Mouse (Mus musculus): ENCODE data around the gene Rab13. TPM values are rescaled to one million over a fixed set of nuclear protein-coding genes. Genes with fewer than 3 reads are reported as not detected.

Rab13 gene
- polyA plus RNA-seq, 1 experiment from 2014 or later = 28.4 TPM

DNA sequence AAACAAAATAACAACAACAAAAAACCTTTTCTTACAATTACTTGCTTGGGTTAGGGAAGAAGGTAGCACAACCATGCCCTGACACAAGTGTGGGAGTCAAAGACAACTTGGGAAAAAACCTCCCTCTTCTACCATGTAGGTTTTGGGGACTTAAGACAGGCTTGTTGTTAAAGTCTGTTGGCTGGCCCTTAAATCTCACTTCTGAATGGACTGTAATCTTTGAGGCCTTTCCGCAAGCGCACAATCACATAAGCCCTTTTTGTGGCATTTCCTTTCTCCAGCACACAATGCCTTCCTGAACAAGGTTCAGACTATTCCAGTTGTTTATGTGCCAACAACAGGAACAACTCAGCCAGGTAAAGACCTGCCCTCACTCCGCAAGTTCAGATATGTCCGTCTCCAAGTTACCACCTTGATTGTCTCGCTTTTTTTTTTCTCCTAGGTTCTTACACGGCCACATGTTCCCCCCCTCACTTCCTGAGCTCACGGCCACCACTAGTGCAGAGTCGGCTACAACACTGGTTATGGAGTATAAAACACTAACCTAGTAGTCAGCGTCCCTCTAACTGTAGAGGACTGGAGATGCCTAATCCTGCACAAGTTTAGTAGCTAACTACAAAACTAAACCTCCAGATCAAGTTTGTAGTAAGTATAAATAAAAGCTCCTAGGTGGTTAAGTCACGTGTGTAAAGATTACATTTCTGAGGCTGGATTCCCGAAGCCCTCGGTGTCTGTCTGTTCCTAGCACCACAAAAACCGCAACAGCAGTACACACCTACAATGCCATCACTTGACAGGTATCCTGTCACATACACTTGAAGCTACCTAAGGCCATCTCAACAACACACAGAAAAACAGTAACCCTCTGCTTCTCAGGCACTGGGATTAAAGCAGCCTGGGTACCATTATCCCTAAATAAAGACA is 1.8 kb upstream of the Rab13 start:
- WGBS = 84% methylated on average over 13 of the region's 13 CpGs
- Histone ChIP-seq H3K36me3 (ENCODE audit: poor library complexity, severe bottlenecking) (peaks cover 46% of the 10 kb centered on the region), H3K9ac (no peak overlapping the region)

DNA sequence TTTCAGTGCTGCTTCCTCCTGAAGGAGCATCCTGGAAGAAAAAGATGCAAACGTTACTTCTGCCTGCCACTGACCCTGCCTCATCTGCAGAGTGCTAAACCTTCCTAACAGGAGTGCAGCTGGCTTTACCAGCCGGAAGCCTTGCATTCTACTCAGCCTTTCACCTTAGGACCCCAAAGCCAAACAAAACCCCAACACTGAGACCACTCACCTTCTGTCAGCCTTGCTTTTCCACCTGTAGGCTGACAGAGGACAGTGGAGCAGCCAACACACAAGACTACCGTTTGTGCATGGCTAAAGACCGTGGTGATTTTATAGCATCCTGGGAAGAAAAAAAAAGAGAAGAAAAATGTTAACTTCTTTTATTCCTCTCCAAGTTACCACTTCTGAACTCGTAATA is 772 bp upstream of the Rab13 start:
- peaks cover 42% of the 10 kb centered on the region for H3K36me3 ChIP-seq (ENCODE audit: poor library complexity, severe bottlenecking)
- H3K4me3 ChIP-seq = peak overlapping the region; percentile 95
- H3K4me1 ChIP-seq = peaks cover 25% of the 10 kb centered on the region
- no peak overlapping the region for H3K27ac ChIP-seq
- H3K9ac ChIP-seq = peak overlapping the region; percentile 87
- peak overlapping the region; percentile 94 for H3K4me2 ChIP-seq
- H3K9me3 ChIP-seq (replicated peaks) = no peaks in the 10 kb centered on the region
- no peak for ATAC-seq
- H3K27me3 ChIP-seq = no peaks in the 10 kb centered on the region
- 15% methylated on average over 5 of the region's 5 CpGs for WGBS

More for the DNA sequence above, 1.8 kb upstream of the Rab13 start:
- peak overlapping the region; percentile 94 for H3K4me2 ChIP-seq
- no peak for ATAC-seq
- H3K9me3 ChIP-seq (replicated peaks) = no peaks in the 10 kb centered on the region
- H3K27ac ChIP-seq = no peak overlapping the region
- H3K4me3 ChIP-seq = peak overlapping the region; percentile 95
- H3K4me1 ChIP-seq = peaks cover 25% of the 10 kb centered on the region
- no peaks in the 10 kb centered on the region for H3K27me3 ChIP-seq

DNA sequence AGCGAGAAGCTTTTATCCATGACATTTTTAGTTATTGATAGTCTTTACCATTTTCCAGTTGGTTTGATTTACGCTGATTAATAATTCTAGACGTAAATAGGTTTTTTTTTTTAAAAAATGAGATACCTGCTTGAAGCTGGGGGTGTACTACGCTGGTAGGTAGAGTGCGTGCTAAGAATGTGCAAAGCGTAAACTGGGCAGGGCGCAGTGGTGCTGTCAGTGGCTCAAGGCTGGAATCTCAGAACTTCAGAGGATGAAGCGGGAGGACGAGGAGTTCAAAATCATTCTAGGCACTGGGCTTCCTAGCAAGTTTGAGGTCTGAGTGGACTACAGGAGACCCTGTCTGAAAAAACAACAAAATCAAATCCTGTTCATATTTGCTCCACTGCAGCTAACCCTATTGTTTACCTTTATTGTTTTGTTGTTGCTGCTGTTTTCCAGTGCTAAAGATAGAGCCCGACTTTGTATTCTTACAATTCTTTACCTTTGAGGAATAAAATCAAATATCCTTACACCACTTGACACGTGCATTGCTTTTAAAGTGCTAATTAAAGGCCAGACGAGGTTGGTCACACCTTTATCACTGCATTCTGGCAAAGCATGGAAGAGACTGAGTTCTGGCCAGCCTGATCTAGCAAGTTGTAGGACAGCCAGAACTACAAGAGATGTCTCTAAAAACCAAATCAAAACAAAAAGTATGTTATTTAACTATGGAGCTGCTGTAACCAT is 625 bp downstream of the Rab13 start:
- WGBS = 14% methylated on average over 12 of the region's 12 CpGs
- H3K4me3 ChIP-seq = peak overlapping the region; percentile 95
- H3K27me3 ChIP-seq = no peaks in the 10 kb centered on the region
- H3K36me3 ChIP-seq (ENCODE audit: poor library complexity, severe bottlenecking) = peaks cover 28% of the 10 kb centered on the region
- H3K4me1 ChIP-seq = peaks cover 25% of the 10 kb centered on the region
- H3K4me2 ChIP-seq = peak overlapping the region; percentile 94
- peak; percentile 56 for ATAC-seq
- no peaks in the 10 kb centered on the region for H3K9me3 ChIP-seq (replicated peaks)
- peak overlapping the region; percentile 49 for H3K27ac ChIP-seq
- peak overlapping the region; percentile 87 for H3K9ac ChIP-seq

DNA sequence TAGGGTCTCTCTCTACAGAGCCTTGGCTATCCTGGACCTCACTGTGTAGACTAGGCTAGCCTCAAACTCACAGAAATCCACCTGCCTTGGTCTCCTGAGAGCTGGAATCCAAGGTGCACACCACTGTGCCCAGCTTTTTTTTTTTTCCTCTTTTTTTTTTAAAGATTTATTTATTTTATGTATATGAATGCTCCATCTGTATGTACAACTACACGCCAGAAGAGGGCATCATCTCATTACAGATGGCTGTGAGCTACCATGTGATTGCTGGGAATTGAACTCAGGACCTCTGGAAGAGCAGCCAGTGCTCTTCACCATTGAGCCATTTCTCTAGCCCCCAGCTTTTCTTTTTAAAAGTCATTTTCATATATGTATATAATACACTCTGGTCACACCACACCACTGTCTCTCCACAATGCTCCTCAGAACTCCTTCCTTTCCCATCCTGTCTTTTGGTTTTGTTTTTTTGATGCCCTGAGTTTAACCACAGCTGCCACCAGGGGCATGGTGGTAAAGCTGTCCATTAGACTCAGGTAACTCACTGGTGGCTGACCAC is 2.4 kb downstream of the Rab13 start:
- no peak for ATAC-seq
- no peaks in the 10 kb centered on the region for H3K9me3 ChIP-seq (replicated peaks)
- H3K36me3 ChIP-seq (ENCODE audit: poor library complexity, severe bottlenecking) = peaks cover 12% of the 10 kb centered on the region
- H3K27me3 ChIP-seq = no peaks in the 10 kb centered on the region
- H3K4me1 ChIP-seq = peaks cover 33% of the 10 kb centered on the region
- no peak overlapping the region for H3K4me2 ChIP-seq
- WGBS = 52% methylated on average over 1 of the region's 1 CpGs
- no peak overlapping the region for H3K27ac ChIP-seq
- no peak overlapping the region for H3K9ac ChIP-seq
- H3K4me3 ChIP-seq = no peak overlapping the region

DNA sequence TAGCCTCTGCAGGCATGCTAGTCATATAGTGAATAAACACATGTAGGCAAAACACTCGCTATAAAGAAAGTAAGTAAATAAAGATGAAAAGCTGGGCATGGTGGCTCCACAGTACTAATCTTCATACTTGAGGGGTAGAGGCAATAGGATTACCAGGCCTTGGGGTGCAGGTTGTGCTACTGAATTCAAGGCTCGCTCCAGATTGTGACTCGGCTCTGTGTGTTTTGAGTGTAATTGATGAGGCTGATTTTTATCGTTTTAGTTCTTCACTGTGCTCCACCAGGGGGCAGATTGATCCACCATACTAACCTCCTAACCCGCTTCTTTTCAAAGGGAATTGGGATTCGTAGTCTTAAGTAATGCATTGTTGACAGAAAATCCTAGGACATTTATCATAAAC is 6.6 kb downstream of the Rab13 start:
- H3K9me3 ChIP-seq (replicated peaks) = no peaks in the 10 kb centered on the region
- WGBS = 10% methylated on average over 6 of the region's 6 CpGs
- peak overlapping the region; percentile 44 for H3K4me3 ChIP-seq
- peak overlapping the region; percentile 70; the same call in 1 of the 2 replicates for H3K27ac ChIP-seq
- H3K4me1 ChIP-seq = peaks cover 13% of the 10 kb centered on the region
- H3K4me2 ChIP-seq = peak overlapping the region; percentile 84
- peak; percentile 63 for ATAC-seq
- H3K27me3 ChIP-seq = no peaks in the 10 kb centered on the region
- H3K9ac ChIP-seq = peak overlapping the region; percentile 65; the same call in 1 of the 2 replicates
- H3K36me3 ChIP-seq (ENCODE audit: poor library complexity, severe bottlenecking) = peaks cover 8% of the 10 kb centered on the region; the same call in 1 of the 2 replicates

DNA sequence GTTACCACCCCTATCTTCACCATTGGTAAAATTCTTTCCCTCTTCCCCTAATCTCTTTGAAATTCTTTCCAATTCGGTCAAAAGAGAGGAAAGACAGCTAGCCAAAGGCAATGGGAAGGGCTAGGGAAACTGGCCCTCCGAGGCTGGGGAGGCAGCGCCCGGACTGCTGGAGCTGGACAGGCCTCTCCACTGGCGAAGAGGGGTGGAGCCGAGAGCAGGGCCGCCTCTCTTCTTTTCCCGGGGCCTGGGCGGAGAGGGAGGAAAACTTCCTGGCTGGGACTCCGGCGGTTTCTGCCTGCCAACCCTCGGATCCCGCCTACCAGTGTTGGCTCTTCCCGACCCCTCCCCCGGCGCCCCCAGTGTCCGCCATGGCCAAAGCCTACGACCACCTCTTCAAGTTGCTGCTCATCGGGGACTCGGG is 7.0 kb downstream of the Rab13 start:
- Histone ChIP-seq H3K27ac (peak overlapping the region; percentile 70), H3K36me3 (ENCODE audit: poor library complexity, severe bottlenecking) (peaks cover 11% of the 10 kb centered on the region; the same call in 1 of the 2 replicates), H3K4me2 (peak overlapping the region; percentile 84), H3K27me3 (no peaks in the 10 kb centered on the region), H3K4me3 (peak overlapping the region; percentile 44), H3K9me3 (replicated peaks) (no peaks in the 10 kb centered on the region), H3K9ac (peak overlapping the region; percentile 65), H3K4me1 (peaks cover 13% of the 10 kb centered on the region)
- under 1% methylated on average over 15 of the region's 20 CpGs for WGBS
- ATAC-seq = peak; percentile 84

DNA sequence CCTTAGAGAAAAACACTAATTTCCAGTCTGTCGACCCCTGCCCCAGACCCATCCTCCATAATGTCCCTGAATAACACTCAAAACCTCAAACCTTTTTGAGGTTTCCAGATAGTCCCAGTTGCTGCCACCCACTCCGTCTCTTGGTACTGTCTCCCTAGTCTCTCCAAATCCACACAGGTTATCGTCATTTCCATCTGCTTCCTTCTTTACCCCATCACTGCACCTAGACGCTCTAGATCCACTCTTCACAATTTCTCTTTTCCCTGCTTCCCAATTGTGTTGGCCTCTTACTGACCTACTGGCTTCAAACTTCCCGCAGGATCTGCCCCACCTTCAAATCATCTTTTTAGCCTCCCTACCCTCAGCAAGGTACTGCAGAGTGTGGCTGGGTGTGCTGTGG is 7.6 kb downstream of the Rab13 start:
- peak overlapping the region; percentile 84 for H3K4me2 ChIP-seq

DNA sequence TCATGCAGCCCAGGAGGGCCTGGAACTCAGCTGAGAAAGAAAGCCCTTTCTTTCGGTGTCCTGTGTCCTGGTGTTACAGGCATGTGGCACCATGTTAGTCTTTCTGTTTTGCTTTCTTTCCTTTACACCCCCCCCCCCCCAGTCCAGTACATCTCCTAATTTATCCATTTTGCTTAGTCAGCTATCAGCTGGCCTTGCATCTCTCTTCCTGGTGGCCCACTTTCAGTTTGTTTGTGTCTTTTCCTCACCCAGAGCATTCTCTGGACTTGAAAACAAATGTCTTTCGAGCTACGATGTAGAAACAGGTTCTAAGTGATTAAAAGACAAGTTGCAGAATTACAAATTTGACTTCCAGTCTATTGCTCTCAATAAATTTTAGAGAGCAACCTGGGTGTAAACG is 9.0 kb downstream of the Rab13 start:
- H3K9me3 ChIP-seq (replicated peaks) = no peaks in the 10 kb centered on the region
- WGBS = 89% methylated on average over 4 of the region's 4 CpGs
- H3K27me3 ChIP-seq = no peaks in the 10 kb centered on the region
- H3K4me1 ChIP-seq = peaks cover 13% of the 10 kb centered on the region
- H3K27ac ChIP-seq = no peak overlapping the region
- H3K4me3 ChIP-seq = no peak overlapping the region
- H3K9ac ChIP-seq = no peak overlapping the region
- H3K36me3 ChIP-seq (ENCODE audit: poor library complexity, severe bottlenecking) = peaks cover 11% of the 10 kb centered on the region; the same call in 1 of the 2 replicates
- ATAC-seq = no peak
- H3K4me2 ChIP-seq = no peak overlapping the region

More for the DNA sequence above, 7.6 kb downstream of the Rab13 start:
- H3K4me1 ChIP-seq = peaks cover 13% of the 10 kb centered on the region
- 24% methylated on average over 5 of the region's 5 CpGs for WGBS
- no peak overlapping the region for H3K27ac ChIP-seq
- peak overlapping the region; percentile 44 for H3K4me3 ChIP-seq
- peaks cover 11% of the 10 kb centered on the region; the same call in 1 of the 2 replicates for H3K36me3 ChIP-seq (ENCODE audit: poor library complexity, severe bottlenecking)
- H3K27me3 ChIP-seq = no peaks in the 10 kb centered on the region
- peak overlapping the region; percentile 65 for H3K9ac ChIP-seq
- ATAC-seq = no peak
- no peaks in the 10 kb centered on the region for H3K9me3 ChIP-seq (replicated peaks)

DNA sequence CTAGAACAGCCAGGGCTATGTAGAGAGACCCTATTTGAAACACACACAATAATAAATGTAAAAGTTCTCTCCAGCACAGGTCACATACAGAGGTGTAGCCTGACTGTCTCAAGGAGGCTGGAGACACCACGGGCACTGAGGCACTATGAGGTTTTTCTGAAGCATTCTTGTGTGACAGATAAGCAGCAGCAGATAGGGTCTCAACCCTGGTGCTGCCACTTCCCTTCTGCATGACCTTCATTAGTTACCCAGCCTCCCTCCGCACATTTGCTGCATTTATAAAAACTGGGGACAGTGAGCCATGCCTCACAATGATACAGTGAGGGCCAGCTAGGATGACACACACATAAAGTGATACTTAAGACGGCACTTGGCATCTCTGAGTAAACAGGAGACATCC is 9.4 kb downstream of the Rab13 start:
- no peak overlapping the region for H3K9ac ChIP-seq
- H3K4me3 ChIP-seq = no peak overlapping the region
- H3K9me3 ChIP-seq (replicated peaks) = no peaks in the 10 kb centered on the region
- peaks cover 13% of the 10 kb centered on the region for H3K4me1 ChIP-seq
- no peak for ATAC-seq
- no peak overlapping the region for H3K27ac ChIP-seq
- 86% methylated on average over 3 of the region's 3 CpGs for WGBS
- no peak overlapping the region for H3K4me2 ChIP-seq
- H3K36me3 ChIP-seq (ENCODE audit: poor library complexity, severe bottlenecking) = peaks cover 11% of the 10 kb centered on the region; the same call in 1 of the 2 replicates
- no peaks in the 10 kb centered on the region for H3K27me3 ChIP-seq

DNA sequence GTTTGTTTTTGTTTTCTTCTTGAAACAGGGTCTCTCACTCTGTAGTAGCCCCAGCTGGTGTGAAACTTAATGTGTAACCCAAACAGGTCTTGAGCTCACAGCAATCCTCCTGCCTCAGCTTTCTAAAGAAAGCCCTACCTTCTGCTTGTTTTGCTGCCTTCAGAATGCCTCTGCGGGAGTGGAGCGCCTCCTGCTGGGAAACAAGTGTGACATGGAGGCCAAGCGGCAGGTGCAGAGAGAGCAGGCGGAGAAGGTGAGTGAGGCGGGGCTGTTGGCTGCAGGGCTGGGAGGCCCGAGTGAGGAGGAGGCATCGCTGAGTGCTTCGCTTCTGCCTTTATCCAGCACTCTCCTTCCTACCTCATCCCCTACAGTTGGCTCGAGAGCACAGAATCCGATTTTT is 10.8 kb downstream of the Rab13 start:
- no peak overlapping the region for H3K4me3 ChIP-seq
- H3K27me3 ChIP-seq = no peaks in the 10 kb centered on the region
- peaks cover 11% of the 10 kb centered on the region; the same call in 1 of the 2 replicates for H3K36me3 ChIP-seq (ENCODE audit: poor library complexity, severe bottlenecking)
- H3K9me3 ChIP-seq (replicated peaks) = no peaks in the 10 kb centered on the region
- no peak for ATAC-seq
- peaks cover 13% of the 10 kb centered on the region for H3K4me1 ChIP-seq
- 86% methylated on average over 10 of the region's 10 CpGs for WGBS
- no peak overlapping the region for H3K9ac ChIP-seq
- H3K27ac ChIP-seq = no peak overlapping the region
- no peak overlapping the region for H3K4me2 ChIP-seq

DNA sequence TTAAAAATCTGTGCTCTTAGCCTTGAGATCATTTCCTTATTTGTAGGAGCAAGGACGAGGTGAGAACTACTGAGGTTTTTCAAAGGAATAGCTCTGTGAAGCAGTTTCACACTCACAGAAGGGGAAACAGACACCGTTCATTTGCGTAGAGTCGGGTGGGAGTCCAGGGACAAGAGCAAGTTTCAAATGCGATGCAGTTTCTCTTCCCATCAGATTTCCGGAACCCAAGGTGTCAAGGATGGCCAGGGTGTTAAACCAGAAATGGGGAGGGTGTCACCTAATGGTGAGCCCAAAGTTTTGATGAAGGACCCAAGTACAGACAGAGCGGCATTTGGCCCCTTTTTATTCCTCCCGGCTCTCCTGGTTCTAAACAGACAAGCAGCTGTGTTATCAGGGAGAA is 17.6 kb downstream of the Rab13 start:
- Histone ChIP-seq H3K9me3 (replicated peaks) (no peaks in the 10 kb centered on the region), H3K36me3 (ENCODE audit: poor library complexity, severe bottlenecking) (peaks cover 22% of the 10 kb centered on the region), H3K27ac (no peak overlapping the region; the same call in 1 of the 2 replicates), H3K27me3 (no peaks in the 10 kb centered on the region), H3K4me3 (peak overlapping the region; percentile 88), H3K4me1 (peaks cover 8% of the 10 kb centered on the region), H3K9ac (peak overlapping the region; percentile 89), H3K4me2 (peak overlapping the region; percentile 88)
- no peak for ATAC-seq
- WGBS = 21% methylated on average over 8 of the region's 8 CpGs
